Mouse (Mus musculus): ENCODE data around the gene Gpc5. TPM values are rescaled to one million over a fixed set of nuclear protein-coding genes. Genes with fewer than 3 reads are reported as not detected.

Gene Gpc5
- total and polyA plus RNA-seq, 3 experiments: 0.14 TPM; not detected in 2

DNA sequence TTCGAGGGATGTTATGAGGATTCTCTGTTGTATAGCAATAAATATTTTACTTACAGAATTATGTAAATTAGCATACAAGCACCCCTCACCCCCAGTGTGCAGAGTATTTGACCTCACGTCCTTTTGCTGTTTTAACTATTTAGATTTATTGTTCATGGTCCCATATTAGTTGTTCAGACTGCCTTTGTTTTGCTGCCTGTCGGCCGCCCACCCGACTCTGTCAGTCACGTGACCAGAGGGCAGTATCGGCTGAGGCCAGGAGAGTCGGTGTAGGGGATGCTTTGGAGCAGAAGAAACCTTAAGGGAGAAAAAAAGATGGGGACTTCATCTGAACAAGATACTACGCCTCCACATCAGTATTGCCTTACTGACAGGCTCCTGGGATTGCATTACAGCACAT, 14.7 kb upstream of the Gpc5 start:
- in situ Hi-C loops (cut with MboI; ENCODE audit: low pct_ligation_motif_present, low pct_unique_long_range_greater_than_20kb, low sequenced_read_pairs): loop anchor here (25.0 kb wide), 1 partner anchor 310 kb away; no protein-coding TSS in a partner anchor
- H3K27me3 ChIP-seq (replicated peaks): no peaks in the 10 kb centered on the region

DNA sequence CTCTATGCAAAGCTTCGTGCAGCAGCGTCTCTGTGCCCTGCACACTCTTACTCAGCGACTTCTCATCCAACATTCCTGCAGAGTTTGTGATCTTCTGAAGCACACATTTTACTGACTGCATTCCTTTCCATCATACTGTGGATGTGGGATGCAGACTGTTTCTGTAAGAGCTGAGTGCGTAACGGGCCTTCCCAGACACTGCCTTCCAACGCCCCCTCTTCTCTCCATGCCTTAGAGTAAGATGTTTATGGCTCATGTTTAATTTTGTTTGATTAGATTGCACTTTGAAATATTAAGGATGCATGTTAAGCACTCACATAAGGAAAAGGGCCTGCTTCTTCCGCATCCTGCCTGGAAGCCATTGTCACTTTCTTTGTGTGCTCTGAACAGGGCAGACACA, 14.0 kb upstream of the Gpc5 start:
- Histone ChIP-seq H3K4me3 (replicated peaks in 1 of 3; ENCODE audit: low read depth in 2 of 3, low read length in 2 of 3, poor library complexity in 1 of 3) (no peak overlapping the region), H3K27me3 (replicated peaks) (no peaks in the 10 kb centered on the region), H3K4me1 (ENCODE audit: control insufficient read depth in 1 of 2, insufficient read depth in 2 of 2) (no peaks in the 10 kb centered on the region), H3K9me3 (replicated peaks; ENCODE audit: low read length) (no peaks in the 10 kb centered on the region), H3K79me2 (replicated peaks; ENCODE audit: control insufficient read depth, extremely low read depth, insufficient read depth, poor library complexity, severe bottlenecking) (no peaks in the 10 kb centered on the region), H3K36me3 (replicated peaks in 1 of 2; ENCODE audit: control insufficient read depth in 1 of 2, insufficient read depth in 1 of 2, low read length in 1 of 2) (no peaks in the 10 kb centered on the region), H3K27ac (ENCODE audit: insufficient read depth, low read depth) (no peak overlapping the region), H3K4me2 (ENCODE audit: insufficient read depth, low read depth, poor library complexity, severe bottlenecking) (no peak overlapping the region), H3K9ac (ENCODE audit: insufficient read depth, low read depth) (no peak overlapping the region)
- dilution Hi-C loops (cut with MboI; ENCODE audit: extremely low pct_ligation_motif_present, extremely low pct_unique_long_range_greater_than_20kb, low sequenced_read_pairs) (no loop called here), in situ Hi-C loops (cut with MboI; ENCODE audit: low pct_ligation_motif_present, low pct_unique_long_range_greater_than_20kb, low sequenced_read_pairs) (loop anchor here (25.0 kb wide), 1 partner anchor 309 kb away; no protein-coding TSS in a partner anchor)
- no peak for TF ChIP-seq NRF1 (IDR thresholded peaks at IDR 0.05; ENCODE audit: low read depth, low read length)
- no peak for TF ChIP-seq ZMIZ1 (IDR thresholded peaks at IDR 0.05; ENCODE audit: low read depth, low read length)
- TF ChIP-seq JUND (conservative IDR thresholded peaks at IDR 0.05; ENCODE audit: low read depth, low read length): no peak
- no peak for TF ChIP-seq MXI1 (IDR thresholded peaks at IDR 0.05; ENCODE audit: low read depth, low read length)
- no peak for TF ChIP-seq BHLHE40 (IDR thresholded peaks at IDR 0.05; ENCODE audit: low read depth, low read length)
- no peak for TF ChIP-seq TCF12 (IDR thresholded peaks at IDR 0.05; ENCODE audit: low read depth, low read length)
- no peak for TF ChIP-seq UBTF (IDR thresholded peaks at IDR 0.05; ENCODE audit: low read depth, low read length)
- no peak for TF ChIP-seq NELFE (IDR thresholded peaks at IDR 0.05; ENCODE audit: low read depth, low read length)
- DNase-seq (ENCODE audit: extremely low read depth): no peak

More for the DNA sequence above, 14.7 kb upstream of the Gpc5 start:
- H3K36me3 ChIP-seq (replicated peaks in 1 of 2; ENCODE audit: control insufficient read depth in 1 of 2, insufficient read depth in 1 of 2, low read length in 1 of 2): no peaks in the 10 kb centered on the region
- no peak overlapping the region for H3K4me2 ChIP-seq (ENCODE audit: insufficient read depth, low read depth, poor library complexity, severe bottlenecking)
- dilution Hi-C loops (cut with MboI; ENCODE audit: extremely low pct_ligation_motif_present, extremely low pct_unique_long_range_greater_than_20kb, low sequenced_read_pairs): no loop called here
- no peak overlapping the region for H3K9ac ChIP-seq (ENCODE audit: insufficient read depth, low read depth)
- DNase-seq (ENCODE audit: extremely low read depth): no peak
- no peaks in the 10 kb centered on the region for H3K9me3 ChIP-seq (replicated peaks; ENCODE audit: low read length)
- no peaks in the 10 kb centered on the region for H3K4me1 ChIP-seq (ENCODE audit: control insufficient read depth in 1 of 2, insufficient read depth in 2 of 2)
- H3K27ac ChIP-seq (ENCODE audit: insufficient read depth, low read depth): no peak overlapping the region
- TF ChIP-seq NRF1 (IDR thresholded peaks at IDR 0.05; ENCODE audit: low read depth, low read length) (no peak), CHD1 (IDR thresholded peaks at IDR 0.05; ENCODE audit: low read depth, low read length) (no peak), HCFC1 (IDR thresholded peaks at IDR 0.05; ENCODE audit: low read depth, low read length) (no peak), IRF4 (IDR thresholded peaks at IDR 0.05; ENCODE audit: low read depth, low read length) (no peak), ZMIZ1 (IDR thresholded peaks at IDR 0.05; ENCODE audit: low read depth, low read length) (no peak), POLR2A (IDR thresholded peaks at IDR 0.05; ENCODE audit: low read depth, low read length) (no peak), RAD21 (IDR thresholded peaks at IDR 0.05; ENCODE audit: low read depth, low read length) (no peak), USF2 (conservative IDR thresholded peaks at IDR 0.05; ENCODE audit: low read depth, low read length) (0 out of 2 replicates have a peak, but pooled peaks have one; percentile 5), USF1 (IDR thresholded peaks at IDR 0.05; ENCODE audit: low read depth, low read length) (peak; percentile 11; the same call in 1 of the 2 replicates), MAX (IDR thresholded peaks at IDR 0.05; ENCODE audit: low read length) (no peak), JUN (IDR thresholded peaks at IDR 0.05; ENCODE audit: insufficient read depth, low read depth, low read length) (no peak), BHLHE40 (IDR thresholded peaks at IDR 0.05; ENCODE audit: low read depth, low read length) (0 out of 2 replicates have a peak, but pooled peaks have one; percentile 8), RCOR1 (conservative IDR thresholded peaks at IDR 0.05; ENCODE audit: low read depth, low read length) (no peak), TBP (conservative IDR thresholded peaks at IDR 0.05; ENCODE audit: low read depth, low read length) (no peak), PAX5 (IDR thresholded peaks at IDR 0.05; ENCODE audit: low read length) (no peak)
- H3K4me3 ChIP-seq (replicated peaks in 1 of 3; ENCODE audit: low read depth in 2 of 3, low read length in 2 of 3, poor library complexity in 1 of 3): no peak overlapping the region
- H3K79me2 ChIP-seq (replicated peaks; ENCODE audit: control insufficient read depth, extremely low read depth, insufficient read depth, poor library complexity, severe bottlenecking): no peaks in the 10 kb centered on the region

Data from CH12.LX (cell line).